Mouse (Mus musculus): ENCODE measurements around the gene Olfr463. TPM values are rescaled to one million over a fixed set of nuclear protein-coding genes. Genes with fewer than 3 reads are reported as not detected.
A peak's percentile ranks its signal among the peaks of the same experiment; 100 is the strongest.

Olfr463 gene
- not detected in 2 replicates for polyA plus RNA-seq (2015; fragmentation: Nextera tagmentation; extraction: Ambion mirVana)

GRCm38 (mm10) chr11:87897287-87897686 is at the start of gene Olfr463:
TSS of gene Olfr463 (minus strand) at chr11:87897387.
- H3K27ac ChIP-seq (ENCODE audit: low read depth): no peak within 1 kb of the TSS
- DNase-seq (no peak), ATAC-seq (no peak)
- TF ChIP-seq EP300 (IDR thresholded peaks at IDR 0.05; ENCODE audit: low read depth) (no peak), CTCF (IDR thresholded peaks at IDR 0.05; ENCODE audit: low read depth) (no peak)
- H3K36me3 ChIP-seq (replicated peaks; ENCODE audit: insufficient read depth, low read length): no peaks in the 10 kb centered on the region
- no peaks in the 10 kb centered on the region for H3K4me1 ChIP-seq (ENCODE audit: insufficient read depth)
- H3K9me3 ChIP-seq (ENCODE audit: low read length): no peaks in the 10 kb centered on the region
- no peak within 1 kb of the TSS for H3K9ac ChIP-seq (replicated peaks)
- no peak within 1 kb of the TSS for H3K4me3 ChIP-seq (ENCODE audit: low read depth, low read length)
- no peaks in the 10 kb centered on the region for H3K27me3 ChIP-seq (ENCODE audit: insufficient read depth, low read length)
- no peak within 1 kb of the TSS for H3K4me2 ChIP-seq (ENCODE audit: low read depth, low read length)

GRCm38 (mm10) chr11:87935467-87935866 is 38.3 kb upstream of the Olfr463 start:
- H3K9ac ChIP-seq (replicated peaks): no peak overlapping the region
- no peak for TF ChIP-seq EP300 (IDR thresholded peaks at IDR 0.05; ENCODE audit: low read depth)
- no peak for TF ChIP-seq CTCF (IDR thresholded peaks at IDR 0.05; ENCODE audit: low read depth)
- H3K9me3 ChIP-seq (ENCODE audit: low read length): no peaks in the 10 kb centered on the region
- H3K4me3 ChIP-seq (ENCODE audit: low read depth, low read length): no peak overlapping the region
- no peak overlapping the region for H3K27ac ChIP-seq (ENCODE audit: low read depth)
- no peaks in the 10 kb centered on the region for H3K27me3 ChIP-seq (ENCODE audit: insufficient read depth, low read length)
- DNase-seq: no peak
- no peaks in the 10 kb centered on the region for H3K36me3 ChIP-seq (replicated peaks; ENCODE audit: insufficient read depth, low read length)
- H3K4me2 ChIP-seq (ENCODE audit: low read depth, low read length): no peak overlapping the region
- H3K4me1 ChIP-seq (ENCODE audit: insufficient read depth): no peaks in the 10 kb centered on the region
- 41% methylated on average over 3 of the region's 3 CpGs for WGBS (ENCODE audit: insufficient replicate concordance)
- no peak for ATAC-seq

- TF ChIP-seq CTCF (IDR thresholded peaks at IDR 0.05; ENCODE audit: low read depth) (no peak), EP300 (IDR thresholded peaks at IDR 0.05; ENCODE audit: low read depth) (no peak)
- Histone ChIP-seq H3K4me2 (ENCODE audit: low read depth, low read length) (no peak overlapping the region), H3K9ac (replicated peaks) (no peak overlapping the region), H3K4me1 (ENCODE audit: insufficient read depth) (no peaks in the 10 kb centered on the region), H3K4me3 (ENCODE audit: low read depth, low read length) (no peak overlapping the region), H3K9me3 (ENCODE audit: low read length) (no peaks in the 10 kb centered on the region), H3K27me3 (ENCODE audit: insufficient read depth, low read length) (no peaks in the 10 kb centered on the region), H3K36me3 (replicated peaks; ENCODE audit: insufficient read depth, low read length) (no peaks in the 10 kb centered on the region), H3K27ac (ENCODE audit: low read depth) (no peak overlapping the region)
- no peak for ATAC-seq
- 55% methylated on average over 2 of the region's 2 CpGs for WGBS (ENCODE audit: insufficient replicate concordance)
- no peak for DNase-seq
Observed at GRCm38 (mm10) chr11:87933731-87934130, 36.5 kb upstream of the Olfr463 start.

- Histone ChIP-seq H3K27me3 (ENCODE audit: insufficient read depth, low read length) (no peaks in the 10 kb centered on the region), H3K4me3 (ENCODE audit: low read depth, low read length) (no peak overlapping the region), H3K9ac (replicated peaks) (no peak overlapping the region), H3K9me3 (ENCODE audit: low read length) (no peaks in the 10 kb centered on the region), H3K4me1 (ENCODE audit: insufficient read depth) (no peaks in the 10 kb centered on the region), H3K4me2 (ENCODE audit: low read depth, low read length) (no peak overlapping the region), H3K36me3 (replicated peaks; ENCODE audit: insufficient read depth, low read length) (no peaks in the 10 kb centered on the region), H3K27ac (ENCODE audit: low read depth) (no peak overlapping the region)
- DNase-seq (no peak), ATAC-seq (no peak)
- TF ChIP-seq CTCF (IDR thresholded peaks at IDR 0.05; ENCODE audit: low read depth): no peak
- TF ChIP-seq EP300 (IDR thresholded peaks at IDR 0.05; ENCODE audit: low read depth): no peak
- WGBS (ENCODE audit: insufficient replicate concordance): 73% methylated on average over 2 of the region's 2 CpGs
Observed at GRCm38 (mm10) chr11:87930348-87930747, 33.2 kb upstream of the Olfr463 start.

- H3K4me2 ChIP-seq (ENCODE audit: low read depth, low read length): no peak within 1 kb of the TSS
- DNase-seq: peak; percentile 34
- H3K4me1 ChIP-seq (ENCODE audit: insufficient read depth): no peaks in the 10 kb centered on the region
- TF ChIP-seq EP300 (IDR thresholded peaks at IDR 0.05; ENCODE audit: low read depth): no peak
- no peaks in the 10 kb centered on the region for H3K36me3 ChIP-seq (replicated peaks; ENCODE audit: insufficient read depth, low read length)
- no peak for ATAC-seq
- H3K4me3 ChIP-seq (ENCODE audit: low read depth, low read length): no peak within 1 kb of the TSS
- H3K9me3 ChIP-seq (ENCODE audit: low read length): no peaks in the 10 kb centered on the region
- no peaks in the 10 kb centered on the region for H3K27me3 ChIP-seq (ENCODE audit: insufficient read depth, low read length)
- H3K27ac ChIP-seq (ENCODE audit: low read depth): no peak within 1 kb of the TSS
- H3K9ac ChIP-seq (replicated peaks): no peak within 1 kb of the TSS
- 30% methylated on average over 5 of the region's 5 CpGs for WGBS (ENCODE audit: insufficient replicate concordance)
Observed at GRCm38 (mm10) chr11:87920966-87921365, 23.8 kb upstream of the Olfr463 start, which contains the start of gene Olfr464. TSS of gene Olfr464 (minus strand) at chr11:87920967.

- WGBS (ENCODE audit: insufficient replicate concordance): 64% methylated on average over 2 of the region's 2 CpGs
- Histone ChIP-seq H3K4me1 (ENCODE audit: insufficient read depth) (no peaks in the 10 kb centered on the region), H3K36me3 (replicated peaks; ENCODE audit: insufficient read depth, low read length) (no peaks in the 10 kb centered on the region), H3K4me2 (ENCODE audit: low read depth, low read length) (no peak overlapping the region), H3K9ac (replicated peaks) (no peak overlapping the region), H3K27me3 (ENCODE audit: insufficient read depth, low read length) (no peaks in the 10 kb centered on the region), H3K9me3 (ENCODE audit: low read length) (no peaks in the 10 kb centered on the region), H3K4me3 (ENCODE audit: low read depth, low read length) (no peak overlapping the region), H3K27ac (ENCODE audit: low read depth) (no peak overlapping the region)
- TF ChIP-seq EP300 (IDR thresholded peaks at IDR 0.05; ENCODE audit: low read depth): no peak
- TF ChIP-seq CTCF (IDR thresholded peaks at IDR 0.05; ENCODE audit: low read depth): no peak
- no peak for DNase-seq
- ATAC-seq: no peak
Observed at GRCm38 (mm10) chr11:87920301-87920700, 23.1 kb upstream of the Olfr463 start.

- TF ChIP-seq CTCF (IDR thresholded peaks at IDR 0.05; ENCODE audit: low read depth) (no peak), EP300 (IDR thresholded peaks at IDR 0.05; ENCODE audit: low read depth) (no peak)
Observed at GRCm38 (mm10) chr11:87916005-87916404, 18.8 kb upstream of the Olfr463 start.

More at GRCm38 (mm10) chr11:87916005-87916404, 18.8 kb upstream of the Olfr463 start:
- Histone ChIP-seq H3K36me3 (replicated peaks; ENCODE audit: insufficient read depth, low read length) (no peaks in the 10 kb centered on the region), H3K4me3 (ENCODE audit: low read depth, low read length) (no peak overlapping the region), H3K27ac (ENCODE audit: low read depth) (no peak overlapping the region), H3K27me3 (ENCODE audit: insufficient read depth, low read length) (no peaks in the 10 kb centered on the region), H3K9ac (replicated peaks) (no peak overlapping the region), H3K4me2 (ENCODE audit: low read depth, low read length) (no peak overlapping the region), H3K4me1 (ENCODE audit: insufficient read depth) (no peaks in the 10 kb centered on the region), H3K9me3 (ENCODE audit: low read length) (no peaks in the 10 kb centered on the region)
- no peak for ATAC-seq
- WGBS (ENCODE audit: insufficient replicate concordance): 91% methylated on average over 1 of the region's 1 CpGs
- DNase-seq: no peak

Data from liver, postnatal 0 days (tissue).